Mouse (Mus musculus): Measurements from ENCODE around the gene Ahctf1. TPM values are rescaled to one million over a fixed set of nuclear protein-coding genes. Genes with fewer than 3 reads are reported as not detected.

Ahctf1 gene
- polyA plus RNA-seq, 1 experiment = 2.2 TPM

DNA sequence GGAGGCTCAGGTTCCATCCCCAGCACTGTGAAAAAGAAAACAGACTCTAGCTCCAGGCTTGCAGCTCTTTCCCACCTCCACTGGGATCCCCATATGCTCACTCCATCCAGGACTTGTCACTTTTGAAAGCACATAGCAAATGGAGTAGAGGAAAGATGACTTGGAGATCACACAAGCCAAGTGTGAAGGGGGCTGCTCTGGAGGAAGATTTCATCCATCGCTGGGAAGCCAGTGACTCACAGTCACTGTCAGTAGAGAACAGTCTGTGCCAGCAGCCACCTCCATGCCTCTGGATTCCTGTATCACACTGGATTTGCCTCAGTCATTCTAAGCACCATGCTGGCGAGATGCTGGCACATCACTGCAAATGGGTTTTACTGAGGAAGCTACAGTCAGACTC is 11.1 kb upstream of the Ahctf1 start:
- Histone ChIP-seq H3K27ac (ENCODE audit: insufficient read depth, low read depth, low read length) (no peak overlapping the region), H3K4me1 (ENCODE audit: control insufficient read depth, insufficient read depth, insufficient read length, low read length) (no peaks in the 10 kb centered on the region), H3K4me3 (ENCODE audit: low read depth, low read length) (no peak overlapping the region), H3K36me3 (ENCODE audit: control insufficient read depth, insufficient read depth, low read length) (no peaks in the 10 kb centered on the region), H3K27me3 (ENCODE audit: control insufficient read depth, insufficient read depth, low read length) (no peaks in the 10 kb centered on the region)
- no peak for TF ChIP-seq CTCF (IDR thresholded peaks at IDR 0.05; ENCODE audit: extremely low read depth, insufficient read length, insufficient replicate concordance, low read depth, low read length)
- no peak for TF ChIP-seq POLR2A (IDR thresholded peaks at IDR 0.05; ENCODE audit: low read depth, low read length)
- 91% methylated on average over 2 of the region's 2 CpGs for WGBS

DNA sequence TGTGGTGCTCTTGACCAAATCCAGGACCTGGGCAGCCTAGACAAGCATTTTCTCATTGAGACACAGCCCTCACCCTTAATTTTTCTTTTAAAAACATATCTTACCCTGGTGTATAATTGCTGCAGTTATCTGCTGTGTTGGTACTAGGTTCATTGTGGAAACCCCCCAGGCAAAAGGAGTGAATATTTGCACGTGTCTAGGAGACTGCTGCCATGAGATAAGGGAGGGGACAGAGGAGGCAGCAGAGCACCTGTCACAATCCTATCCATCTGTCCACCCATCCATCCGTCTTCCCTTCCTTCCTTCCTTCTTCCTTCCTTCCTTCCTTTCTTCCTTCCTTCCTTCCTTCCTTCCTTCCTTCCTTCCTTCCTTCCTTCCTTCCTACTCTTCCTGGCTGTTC is 9.9 kb upstream of the Ahctf1 start:
- Histone ChIP-seq H3K27me3 (ENCODE audit: control insufficient read depth, insufficient read depth, low read length) (no peaks in the 10 kb centered on the region), H3K4me3 (ENCODE audit: low read depth, low read length) (no peak overlapping the region), H3K27ac (ENCODE audit: insufficient read depth, low read depth, low read length) (no peak overlapping the region), H3K36me3 (ENCODE audit: control insufficient read depth, insufficient read depth, low read length) (no peaks in the 10 kb centered on the region), H3K4me1 (ENCODE audit: control insufficient read depth, insufficient read depth, insufficient read length, low read length) (no peaks in the 10 kb centered on the region)
- WGBS = 42% methylated on average over 2 of the region's 2 CpGs
- TF ChIP-seq CTCF (IDR thresholded peaks at IDR 0.05; ENCODE audit: extremely low read depth, insufficient read length, insufficient replicate concordance, low read depth, low read length) = no peak
- TF ChIP-seq POLR2A (IDR thresholded peaks at IDR 0.05; ENCODE audit: low read depth, low read length) = no peak

DNA sequence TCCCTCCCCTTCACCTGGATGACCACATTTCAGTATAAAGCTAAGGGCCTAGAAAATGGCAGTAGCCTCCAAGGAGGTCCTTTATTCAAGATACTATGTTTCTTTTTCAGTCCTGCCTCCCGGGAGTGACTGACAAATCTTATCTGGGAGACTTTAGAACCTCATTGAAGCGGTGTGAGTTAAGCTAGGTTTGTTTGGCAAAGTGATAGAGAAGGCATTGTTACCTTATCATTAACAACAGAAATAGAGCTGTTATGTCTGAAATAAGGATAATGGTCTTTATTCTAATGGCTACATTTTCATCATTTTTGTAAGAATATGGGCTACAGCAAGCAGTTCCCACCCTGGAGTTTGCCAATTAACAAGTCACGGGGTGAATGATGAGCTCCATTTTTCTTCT is 4.8 kb upstream of the Ahctf1 start:
- 49% methylated on average over 3 of the region's 3 CpGs for WGBS
- Histone ChIP-seq H3K4me1 (ENCODE audit: control insufficient read depth, insufficient read depth, insufficient read length, low read length) (no peaks in the 10 kb centered on the region; the same call in 1 of the 2 replicates), H3K36me3 (ENCODE audit: control insufficient read depth, insufficient read depth, low read length) (no peaks in the 10 kb centered on the region), H3K4me3 (ENCODE audit: low read depth, low read length) (no peak overlapping the region), H3K27me3 (ENCODE audit: control insufficient read depth, insufficient read depth, low read length) (no peaks in the 10 kb centered on the region), H3K27ac (ENCODE audit: insufficient read depth, low read depth, low read length) (no peak overlapping the region)
- TF ChIP-seq CTCF (IDR thresholded peaks at IDR 0.05; ENCODE audit: extremely low read depth, insufficient read length, insufficient replicate concordance, low read depth, low read length) (no peak), POLR2A (IDR thresholded peaks at IDR 0.05; ENCODE audit: low read depth, low read length) (no peak)

DNA sequence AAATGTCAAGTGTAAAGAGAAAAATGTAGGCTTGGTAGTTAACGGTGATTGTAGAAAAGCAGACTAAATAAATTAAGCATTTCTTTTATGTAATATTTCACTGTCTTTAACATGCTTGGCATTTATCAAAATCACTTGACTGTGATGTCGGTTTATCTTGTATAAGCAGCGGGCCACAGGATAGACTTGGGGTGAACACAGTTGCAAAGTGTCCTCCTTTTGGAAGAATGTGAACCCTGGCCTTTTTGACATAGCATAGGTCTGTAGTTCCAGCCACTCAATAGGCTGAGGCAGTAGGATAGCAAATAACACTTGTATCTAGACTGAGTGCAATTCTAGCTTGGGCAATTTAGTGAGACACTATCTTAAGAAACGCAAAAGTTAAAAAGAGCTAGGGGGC is 4.0 kb upstream of the Ahctf1 start:
- H3K36me3 ChIP-seq (ENCODE audit: control insufficient read depth, insufficient read depth, low read length) = no peaks in the 10 kb centered on the region
- no peak overlapping the region for H3K27ac ChIP-seq (ENCODE audit: insufficient read depth, low read depth, low read length)
- WGBS = 86% methylated on average over 4 of the region's 4 CpGs
- H3K4me3 ChIP-seq (ENCODE audit: low read depth, low read length) = no peak overlapping the region
- H3K27me3 ChIP-seq (ENCODE audit: control insufficient read depth, insufficient read depth, low read length) = no peaks in the 10 kb centered on the region
- no peak for TF ChIP-seq POLR2A (IDR thresholded peaks at IDR 0.05; ENCODE audit: low read depth, low read length)
- no peak for TF ChIP-seq CTCF (IDR thresholded peaks at IDR 0.05; ENCODE audit: extremely low read depth, insufficient read length, insufficient replicate concordance, low read depth, low read length)
- H3K4me1 ChIP-seq (ENCODE audit: control insufficient read depth, insufficient read depth, insufficient read length, low read length) = no peaks in the 10 kb centered on the region; the same call in 1 of the 2 replicates

DNA sequence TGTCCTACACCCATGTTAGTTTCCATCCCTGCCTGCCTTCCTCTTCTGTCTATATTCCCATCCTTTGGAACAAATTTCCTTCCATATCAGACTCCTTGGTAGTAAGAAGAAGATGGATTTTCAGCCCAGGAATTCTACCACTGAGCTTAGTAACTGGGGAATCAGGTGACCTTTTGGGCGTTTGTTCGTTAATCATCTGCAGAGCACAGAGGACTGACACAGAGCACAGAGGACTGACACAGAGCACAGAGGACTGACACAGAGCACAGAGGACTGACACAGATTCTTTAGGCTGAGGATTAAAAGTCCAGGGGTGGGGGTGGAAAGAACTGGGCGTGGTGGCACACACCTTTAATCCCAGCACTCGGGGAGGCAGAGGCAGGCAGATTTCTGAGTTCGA is 2.3 kb upstream of the Ahctf1 start:
- Histone ChIP-seq H3K4me1 (ENCODE audit: control insufficient read depth, insufficient read depth, insufficient read length, low read length) (no peaks in the 10 kb centered on the region; the same call in 1 of the 2 replicates), H3K27me3 (ENCODE audit: control insufficient read depth, insufficient read depth, low read length) (no peaks in the 10 kb centered on the region), H3K36me3 (ENCODE audit: control insufficient read depth, insufficient read depth, low read length) (no peaks in the 10 kb centered on the region), H3K27ac (ENCODE audit: insufficient read depth, low read depth, low read length) (no peak overlapping the region), H3K4me3 (ENCODE audit: low read depth, low read length) (no peak overlapping the region)
- no peak for TF ChIP-seq POLR2A (IDR thresholded peaks at IDR 0.05; ENCODE audit: low read depth, low read length)
- TF ChIP-seq CTCF (IDR thresholded peaks at IDR 0.05; ENCODE audit: extremely low read depth, insufficient read length, insufficient replicate concordance, low read depth, low read length) = no peak
- 79% methylated on average over 5 of the region's 5 CpGs for WGBS

DNA sequence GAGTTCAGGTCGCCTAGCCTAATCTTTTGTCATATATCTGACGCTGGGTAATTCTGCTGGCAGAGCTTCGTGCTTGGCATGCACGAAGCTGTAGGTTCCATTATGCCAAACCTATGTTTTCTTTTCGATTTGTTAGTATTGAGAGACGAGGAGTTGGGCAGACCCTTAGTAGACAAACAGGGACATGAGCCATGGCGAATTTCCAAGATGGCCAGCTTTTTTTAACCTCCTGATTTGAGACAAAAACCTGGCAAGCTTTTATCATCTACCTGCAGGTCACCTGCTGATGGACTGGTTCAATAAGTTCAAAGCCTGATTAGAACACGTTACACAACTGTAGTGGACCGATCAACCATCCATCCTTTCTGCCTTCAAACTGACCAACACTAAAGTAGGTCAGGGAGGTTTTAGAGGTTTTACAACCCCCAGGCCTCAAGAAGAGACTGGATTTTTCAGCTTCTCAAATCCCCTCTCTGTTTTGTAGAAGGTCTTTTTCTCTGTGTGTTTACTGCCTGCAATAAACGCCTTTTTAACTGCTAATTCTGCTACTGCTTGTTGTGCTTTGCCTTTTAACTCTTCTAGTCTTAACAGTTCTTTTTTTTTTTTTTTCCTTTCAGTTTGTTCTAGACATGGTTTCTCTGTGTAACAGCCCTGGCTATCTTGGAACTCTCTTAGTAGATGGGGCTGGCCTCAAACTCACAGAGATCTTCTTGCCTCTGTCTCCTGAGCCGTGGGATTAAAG is 831 bp upstream of the Ahctf1 start:
- Histone ChIP-seq H3K4me1 (ENCODE audit: control insufficient read depth, insufficient read depth, insufficient read length, low read length) (no peaks in the 10 kb centered on the region; the same call in 1 of the 2 replicates), H3K27me3 (ENCODE audit: control insufficient read depth, insufficient read depth, low read length) (no peaks in the 10 kb centered on the region), H3K36me3 (ENCODE audit: control insufficient read depth, insufficient read depth, low read length) (no peaks in the 10 kb centered on the region), H3K4me3 (ENCODE audit: low read depth, low read length) (peak overlapping the region; percentile 86; the same call in 1 of the 2 replicates), H3K27ac (ENCODE audit: insufficient read depth, low read depth, low read length) (peak overlapping the region; percentile 52)
- 20% methylated on average over 11 of the region's 11 CpGs for WGBS
- TF ChIP-seq CTCF (IDR thresholded peaks at IDR 0.05; ENCODE audit: extremely low read depth, insufficient read length, insufficient replicate concordance, low read depth, low read length) (no peak), POLR2A (IDR thresholded peaks at IDR 0.05; ENCODE audit: low read depth, low read length) (no peak)

DNA sequence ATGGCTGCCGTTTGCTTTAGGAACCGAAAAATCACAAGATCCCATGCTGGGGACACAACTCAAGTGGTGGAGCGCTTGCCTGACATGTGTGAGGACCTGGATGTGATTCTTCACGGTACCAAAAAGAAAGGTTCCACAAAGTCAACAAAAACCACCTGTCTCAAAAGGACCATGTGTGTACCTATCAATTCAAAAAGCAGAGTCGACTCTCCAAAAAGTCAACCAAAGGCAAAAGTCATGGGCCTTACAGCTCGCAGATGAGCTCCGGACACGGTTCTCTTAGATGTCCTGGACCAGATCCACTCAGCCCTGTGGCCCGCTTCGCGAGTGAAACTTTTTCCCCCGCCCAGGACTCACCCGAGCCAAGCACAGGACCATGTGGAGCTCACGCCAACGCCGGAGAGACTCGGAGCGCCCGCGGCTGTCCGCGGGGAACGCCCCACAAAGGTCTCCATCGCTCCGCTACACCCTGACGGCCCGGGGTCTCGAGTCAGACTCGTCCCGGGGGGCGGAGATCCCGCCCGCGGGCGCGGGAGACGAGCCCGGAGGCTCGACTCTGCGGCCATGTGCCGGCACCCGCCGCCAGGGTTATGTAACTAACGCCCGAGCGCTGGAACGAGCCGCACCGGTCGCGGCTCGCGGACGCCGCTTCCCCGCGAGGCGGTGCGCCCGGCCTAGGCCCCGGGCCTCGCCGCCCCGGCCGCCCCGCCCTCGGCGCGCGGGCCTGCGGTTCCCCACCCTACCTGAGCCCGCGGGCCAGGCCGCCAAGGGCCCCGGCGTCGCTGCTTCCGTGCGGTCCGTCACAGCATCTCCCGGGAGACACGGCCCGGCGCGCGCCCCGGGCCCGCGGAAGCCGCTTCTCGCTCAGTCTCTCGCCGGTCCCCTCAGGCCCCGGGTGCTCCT is 619 bp downstream of the Ahctf1 start, which contains the start of gene Gm10518:
Gm10518 (plus strand) TSS at position 767 of the 903 bp plus-strand sequence.
- no peaks in the 10 kb centered on the region; the same call in 1 of the 2 replicates for H3K4me1 ChIP-seq (ENCODE audit: control insufficient read depth, insufficient read depth, insufficient read length, low read length)
- under 1% methylated on average over 88 of the region's 94 CpGs for WGBS
- peak within 1 kb of the TSS; percentile 86 for H3K4me3 ChIP-seq (ENCODE audit: low read depth, low read length)
- H3K27me3 ChIP-seq (ENCODE audit: control insufficient read depth, insufficient read depth, low read length) = no peaks in the 10 kb centered on the region
- H3K27ac ChIP-seq (ENCODE audit: insufficient read depth, low read depth, low read length) = peak within 1 kb of the TSS; percentile 91
- H3K36me3 ChIP-seq (ENCODE audit: control insufficient read depth, insufficient read depth, low read length) = peaks cover 4% of the 10 kb centered on the region; the same call in 1 of the 2 replicates
- TF ChIP-seq CTCF (IDR thresholded peaks at IDR 0.05; ENCODE audit: extremely low read depth, insufficient read length, insufficient replicate concordance, low read depth, low read length) (no peak), POLR2A (IDR thresholded peaks at IDR 0.05; ENCODE audit: low read depth, low read length) (no peak)
